Mouse (Mus musculus) heart, adult 9 months (tissue): ENCODE results near the gene Magi3.

Experiments
- DNase-seq, 2 experiments: peaks; one replicate each; pipeline ENCODE4 v3.0.0; 2022; ENCODE audit warnings: low spot score in 2 of 2

The Magi3 gene

DNA sequence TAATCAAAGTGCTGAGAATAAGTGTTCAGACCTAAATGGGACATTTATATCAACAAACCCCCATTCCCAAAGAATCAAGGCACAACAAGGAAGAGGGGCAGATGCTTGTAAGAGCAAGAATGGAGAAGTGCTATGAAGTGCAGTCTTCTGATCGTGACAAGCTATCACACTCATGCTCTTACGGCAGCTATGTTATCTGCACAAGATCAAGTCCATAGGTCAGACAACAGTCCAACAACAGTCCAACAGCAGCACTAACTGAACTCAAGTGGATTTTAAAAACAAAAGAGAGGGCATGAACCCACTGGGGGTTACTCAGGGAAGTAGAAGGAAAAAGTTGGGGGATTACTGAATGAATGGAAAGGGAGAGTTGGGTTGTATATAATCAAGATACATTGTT is 30.4 kb downstream of the Magi3 start:
- DNase-seq: no peak

DNA sequence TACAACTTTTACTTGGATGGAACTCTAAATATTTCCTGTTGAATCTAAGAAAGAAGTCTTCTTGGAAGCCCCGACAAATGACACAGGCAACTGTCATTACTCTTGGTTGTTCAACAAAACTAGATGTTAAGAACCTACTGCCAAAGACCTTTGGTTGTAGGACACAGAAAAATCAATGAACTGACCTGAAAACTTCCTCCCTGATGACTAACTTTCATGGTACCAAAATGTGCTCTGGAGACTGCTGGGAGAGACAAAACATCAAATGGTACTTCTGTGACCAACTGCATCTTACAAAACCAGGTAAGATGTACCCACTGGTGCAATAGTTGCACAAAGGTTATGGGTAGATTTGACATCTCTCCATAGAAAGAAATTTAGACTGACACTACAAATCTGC is 30.9 kb downstream of the Magi3 start:
- DNase-seq: no peak

DNA sequence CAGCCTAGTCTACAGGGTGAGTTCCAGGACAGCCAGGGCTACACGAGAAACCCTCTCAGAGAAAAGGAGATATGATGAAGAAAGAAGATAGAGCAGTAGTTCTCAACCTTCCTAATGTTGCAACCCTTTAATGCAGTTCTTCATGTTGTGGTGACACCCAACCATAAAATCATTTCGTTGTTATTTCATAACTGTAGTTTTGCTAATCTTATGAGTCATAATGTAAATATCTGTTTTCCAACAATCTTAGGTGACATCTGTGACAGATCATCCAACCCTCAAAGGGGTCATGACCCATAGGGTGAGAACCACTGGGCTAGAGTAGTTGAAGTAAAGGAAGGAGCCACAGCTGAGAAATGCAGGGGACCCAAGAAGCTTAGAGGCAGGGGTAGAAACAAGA is 35.9 kb downstream of the Magi3 start:
- DNase-seq: no peak

DNA sequence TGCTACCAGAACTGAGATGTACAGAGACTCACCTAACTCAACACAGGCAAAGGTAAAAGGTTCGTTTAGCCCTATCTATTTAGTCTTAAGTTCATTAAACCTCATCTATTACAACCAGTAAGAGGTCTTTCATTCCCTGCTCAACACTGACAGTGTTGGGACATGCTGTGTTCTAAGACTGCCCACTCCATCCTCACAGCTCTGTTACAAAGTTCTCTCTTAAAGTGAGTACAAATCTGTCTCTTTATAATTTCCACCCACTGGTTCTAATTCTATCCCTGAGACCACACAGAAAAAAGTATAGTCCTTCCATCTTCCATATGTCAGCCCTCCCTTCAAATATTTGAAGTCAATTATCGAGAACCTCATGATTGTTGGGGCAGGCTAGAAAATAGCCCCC is 36.5 kb downstream of the Magi3 start:
- no peak for DNase-seq

DNA sequence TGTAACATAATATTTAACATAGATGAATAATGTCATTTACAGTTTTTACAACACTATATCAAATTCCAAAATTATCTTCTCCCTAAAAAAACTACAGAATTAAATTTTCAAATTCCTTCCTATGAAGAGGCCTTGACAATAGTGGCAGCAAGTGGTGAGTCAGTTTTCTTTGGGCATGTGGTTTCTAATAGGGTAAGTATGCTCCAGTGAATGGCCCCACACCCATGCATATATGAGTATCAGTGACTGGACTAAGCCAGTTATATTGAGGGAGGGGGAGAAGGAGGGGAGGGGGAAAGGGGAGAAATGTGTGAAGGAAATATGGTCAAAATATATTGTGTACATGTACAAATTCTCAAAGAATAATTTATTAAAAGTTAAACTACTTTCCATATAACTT is 37.5 kb downstream of the Magi3 start:
- DNase-seq: no peak

DNA sequence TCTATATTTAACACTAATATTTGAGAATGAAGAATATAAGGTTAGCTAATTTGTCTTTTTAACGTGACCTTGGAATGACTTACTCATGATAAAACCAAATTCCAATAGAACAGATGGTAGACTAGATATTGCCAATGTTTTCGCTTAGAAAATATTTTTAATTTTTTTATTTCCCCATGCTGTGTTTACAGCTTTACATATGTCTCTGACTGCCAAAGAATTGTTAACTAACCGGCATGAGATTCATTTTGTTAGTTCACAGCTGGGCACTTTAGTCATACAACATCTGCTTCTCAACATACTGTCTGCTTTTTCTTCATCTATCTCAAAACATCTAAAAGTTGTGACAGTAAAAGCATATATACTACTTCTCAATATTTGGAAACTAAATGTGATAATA is 58.8 kb downstream of the Magi3 start:
- DNase-seq: no peak

DNA sequence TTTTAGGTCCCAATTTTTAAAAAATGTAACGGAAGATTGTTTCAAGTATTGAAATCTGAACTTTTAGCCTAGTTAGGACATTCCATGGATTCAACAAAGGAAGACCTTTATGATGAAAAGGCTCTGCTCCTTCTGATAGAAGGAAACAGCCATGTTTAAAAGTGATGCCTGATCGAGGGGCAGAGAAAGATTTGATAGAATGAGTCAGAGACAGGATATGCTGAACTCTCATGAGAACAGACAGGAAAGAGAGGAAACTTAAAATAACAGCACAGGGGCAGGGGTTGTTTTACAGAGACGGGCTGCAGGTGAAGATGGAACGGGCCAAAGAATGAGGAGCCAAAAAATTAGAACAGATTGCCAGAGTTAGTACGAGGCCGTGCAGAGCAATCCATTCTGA is 59.6 kb downstream of the Magi3 start:
- no peak for DNase-seq

DNA sequence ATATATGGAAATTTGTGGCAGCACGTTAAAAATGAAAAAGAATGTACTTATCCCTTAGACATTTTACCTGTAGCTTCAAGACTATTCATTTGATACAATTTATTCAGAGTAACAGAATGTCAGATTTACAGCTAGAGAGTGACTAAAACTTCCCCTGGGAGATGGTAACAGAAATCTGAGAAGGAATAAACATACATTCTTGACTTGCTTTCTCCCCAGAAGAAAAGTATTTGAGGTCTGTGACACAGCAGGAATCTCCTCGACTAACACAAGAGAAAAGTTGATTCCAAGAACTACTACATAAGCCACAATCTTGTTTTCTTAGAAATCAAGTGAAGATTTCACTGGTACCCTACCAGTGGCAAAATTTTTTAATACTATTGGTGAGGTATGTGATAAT is 70.0 kb downstream of the Magi3 start:
- no peak for DNase-seq

DNA sequence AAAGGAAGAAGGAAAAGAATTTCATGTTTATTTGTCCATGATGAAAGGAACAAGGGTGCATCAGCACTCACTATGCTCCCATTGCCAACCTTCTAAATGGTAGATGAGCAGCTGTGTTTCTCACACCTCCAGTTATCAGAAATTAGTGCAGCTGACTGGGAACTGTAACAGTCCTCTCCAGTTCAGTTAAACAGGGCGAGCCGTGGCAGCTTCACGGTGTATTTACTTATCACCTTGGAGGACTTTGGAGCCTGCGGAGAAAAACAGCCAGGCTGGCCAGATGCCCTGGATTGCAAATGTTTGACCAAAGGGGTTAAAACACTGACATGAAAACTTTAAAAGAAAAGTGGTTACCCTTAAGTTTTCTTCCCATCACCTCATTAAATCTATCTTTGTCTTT is 77.8 kb downstream of the Magi3 start:
- DNase-seq: peak; percentile 12 to 46

DNA sequence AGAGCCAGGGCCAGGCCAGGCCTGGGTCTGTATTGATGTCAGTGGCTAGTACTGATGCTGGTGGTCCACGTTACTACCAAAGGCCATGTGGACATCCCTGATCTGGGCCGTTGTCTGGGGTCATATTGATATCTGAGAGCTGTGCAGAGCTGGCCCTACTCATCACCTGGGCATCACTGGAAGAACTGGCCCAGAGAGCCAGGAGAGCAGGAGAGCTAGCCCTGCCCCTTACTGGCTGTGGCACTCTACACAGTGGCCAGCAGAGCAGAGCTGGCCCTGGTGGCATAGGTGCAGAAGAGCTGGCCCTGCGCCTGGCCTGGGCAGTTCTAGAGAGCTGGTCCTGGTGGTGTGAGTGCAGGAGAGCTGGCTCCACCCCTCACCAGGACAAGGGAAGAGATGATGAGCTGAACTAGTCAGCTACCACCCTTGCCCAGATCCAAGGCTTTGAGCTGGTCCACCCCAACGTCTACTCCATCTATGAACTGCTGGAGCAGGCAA is 81.2 kb downstream of the Magi3 start:
- DNase-seq: no peak

DNA sequence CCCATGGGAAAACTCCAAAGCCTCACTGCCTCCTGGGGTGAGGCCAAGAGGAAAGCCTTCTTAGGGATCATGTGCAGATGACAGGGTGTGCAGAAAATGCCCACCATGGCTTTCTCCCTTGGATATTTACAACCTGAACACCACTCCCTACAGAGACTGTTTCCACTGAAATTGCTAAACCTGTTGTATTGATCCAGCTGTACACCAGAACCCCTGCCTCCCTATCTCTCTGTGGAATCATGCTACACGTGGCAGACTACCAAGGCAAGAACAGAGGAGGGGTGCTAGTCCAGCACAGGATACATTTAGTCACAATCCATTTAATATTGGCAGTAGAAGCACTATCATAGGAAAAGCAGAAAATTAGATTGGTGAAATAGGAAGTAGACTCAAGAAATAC is 94.5 kb downstream of the Magi3 start:
- DNase-seq: no peak

DNA sequence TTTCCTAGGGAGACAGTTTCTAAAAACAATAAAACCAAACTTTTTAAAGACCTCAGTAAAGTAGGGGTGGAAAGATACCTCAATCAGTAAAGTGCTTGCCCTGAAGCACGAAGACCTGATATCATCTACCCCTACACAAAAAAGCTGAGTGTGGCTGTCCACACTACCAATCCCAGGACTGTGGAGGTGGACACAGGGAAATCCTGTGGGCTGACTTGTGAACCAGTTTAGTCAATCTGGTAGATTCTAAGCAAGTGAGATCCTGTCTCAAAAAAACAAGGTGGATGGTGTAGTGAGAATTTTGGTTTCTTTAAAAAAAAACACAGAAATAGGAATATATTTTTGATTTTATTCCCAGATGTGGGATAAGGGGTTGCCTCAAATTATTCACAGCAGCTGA is 96.3 kb downstream of the Magi3 start:
- no peak for DNase-seq

DNA sequence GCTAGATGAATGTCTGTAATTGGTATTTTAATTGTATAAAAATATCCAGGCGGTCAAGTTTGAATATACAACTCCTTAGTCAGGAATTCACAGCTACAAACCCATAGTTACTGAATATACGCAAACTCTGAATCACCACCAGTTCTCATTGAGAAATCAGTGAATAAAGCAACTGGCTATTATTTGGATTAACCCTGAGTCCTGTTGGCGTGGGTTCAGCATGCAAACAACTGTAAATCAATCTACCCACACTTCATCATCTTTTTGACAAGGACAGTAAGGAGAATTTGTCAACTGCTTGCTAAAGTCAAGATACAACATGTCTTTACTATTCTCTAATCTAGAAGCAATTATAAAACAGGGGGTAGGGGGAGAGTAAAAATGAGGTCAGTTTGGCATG is 110.7 kb downstream of the Magi3 start:
- DNase-seq: no peak

DNA sequence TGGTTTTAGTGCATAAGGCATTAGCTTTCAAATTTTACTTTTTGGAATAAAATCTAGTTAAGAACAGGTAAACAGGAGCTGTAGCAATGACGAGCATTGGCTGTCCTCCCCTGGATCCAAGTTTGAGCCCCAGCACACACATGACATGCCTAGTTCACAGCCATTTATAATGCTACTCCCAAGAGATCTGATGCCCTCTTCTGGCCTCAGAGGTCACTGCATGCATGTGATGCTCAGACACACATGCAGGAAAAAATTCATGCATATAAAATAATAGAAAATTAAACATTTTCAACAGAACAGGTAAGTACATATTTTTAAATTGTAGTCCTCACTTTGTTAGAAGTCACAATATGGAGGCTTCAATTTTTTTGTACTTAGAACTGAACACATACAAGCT is 115.2 kb downstream of the Magi3 start:
- DNase-seq: peak in 1 of 2 experiments; percentile 15

DNA sequence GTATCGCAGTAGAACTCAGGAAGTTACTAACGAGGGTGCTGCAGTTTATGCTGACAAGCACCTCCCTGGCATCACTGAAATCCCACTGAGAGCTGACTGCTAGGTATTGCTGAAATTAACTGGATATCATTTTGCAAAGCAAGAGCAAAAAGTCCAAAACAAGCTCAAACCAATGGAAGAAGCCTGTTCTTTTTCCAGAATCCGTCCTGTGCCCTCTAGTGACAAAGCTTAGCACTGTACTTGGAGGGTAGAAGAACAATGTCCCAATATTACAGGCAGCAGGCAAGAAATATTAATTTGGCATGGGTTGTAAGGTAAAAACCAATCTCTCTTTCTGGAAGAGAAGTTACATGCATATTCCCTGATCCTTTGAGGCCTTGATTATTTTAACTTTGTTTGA is 118.5 kb downstream of the Magi3 start:
- DNase-seq: no peak

DNA sequence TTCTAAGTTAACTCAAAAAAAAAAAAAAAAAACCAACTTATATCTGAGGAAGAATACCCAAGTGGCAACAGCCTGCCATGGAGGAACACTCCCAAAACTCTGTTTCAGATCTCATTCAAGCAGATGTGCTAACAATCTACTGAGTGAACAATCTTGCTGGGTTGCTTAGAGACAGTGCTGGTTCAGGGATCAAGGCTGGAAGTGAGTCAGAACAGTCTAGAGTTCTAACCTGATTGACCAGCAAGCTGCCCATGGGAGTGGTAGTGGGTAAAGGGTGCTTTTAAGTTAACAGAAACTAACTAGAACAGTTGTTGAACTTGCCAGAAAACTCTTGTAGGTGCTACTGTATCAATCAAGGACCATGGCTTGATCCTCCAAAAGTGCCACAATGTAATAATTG is 118.9 kb downstream of the Magi3 start:
- no peak for DNase-seq

DNA sequence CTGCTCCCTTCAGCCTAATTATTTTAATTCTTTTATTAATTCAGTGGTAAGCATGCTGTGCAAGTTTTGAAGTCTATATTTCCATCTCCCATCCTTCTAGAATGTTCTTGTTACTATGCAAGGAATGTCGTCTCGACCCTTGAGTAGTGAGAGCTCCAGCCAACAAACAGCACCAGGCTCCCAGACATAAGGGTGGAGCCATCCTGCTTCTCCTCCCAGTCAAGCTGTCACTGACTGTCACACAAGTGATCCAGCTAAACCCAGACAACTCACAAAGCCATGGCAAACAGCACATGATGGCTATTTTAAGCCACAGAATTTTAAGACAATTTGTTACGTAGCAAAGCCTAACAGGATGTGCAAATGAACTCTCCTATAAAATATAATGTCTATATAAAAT is 124.2 kb downstream of the Magi3 start:
- peak; percentile 27 to 43 for DNase-seq

DNA sequence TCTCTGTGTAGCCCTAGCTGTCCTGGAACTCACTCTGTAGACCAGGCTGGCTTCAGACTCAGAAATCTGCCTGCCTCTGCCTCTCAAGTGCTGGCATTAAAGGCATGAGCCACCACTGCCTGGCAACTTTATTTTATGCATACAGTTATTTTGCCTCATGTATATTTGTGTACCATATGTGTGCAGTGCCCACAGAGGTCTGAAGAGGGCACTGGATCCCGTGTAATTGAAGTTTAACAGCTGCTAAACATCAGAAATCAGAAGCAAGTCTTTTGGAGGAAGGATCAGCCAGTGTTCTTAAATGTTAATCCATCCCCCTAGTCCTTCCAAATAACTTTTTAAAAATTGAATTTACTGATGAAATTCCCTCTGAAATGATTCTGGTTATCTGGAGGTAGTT is 125.5 kb downstream of the Magi3 start:
- peak in 1 of 2 experiments; percentile 6 for DNase-seq

DNA sequence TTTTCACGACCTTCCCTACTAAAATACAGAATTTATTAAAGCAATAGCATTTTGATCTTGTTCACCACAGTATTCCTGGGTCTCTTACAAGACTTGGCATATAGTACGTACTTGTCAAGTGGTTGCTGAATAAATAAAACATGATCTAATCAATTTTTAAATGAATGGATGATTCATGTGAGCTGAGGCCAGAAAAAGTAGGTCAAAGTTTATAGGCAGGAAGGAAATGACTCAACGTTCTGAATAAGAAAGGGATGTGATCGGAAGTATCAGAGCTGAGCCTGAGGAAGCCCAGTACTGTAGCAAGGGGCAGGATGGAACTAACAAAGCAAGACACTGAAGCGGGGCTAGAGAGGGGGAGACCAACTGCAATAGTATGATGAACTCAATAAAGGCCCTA is 127.4 kb downstream of the Magi3 start:
- peak; percentile 41 to 46 for DNase-seq

DNA sequence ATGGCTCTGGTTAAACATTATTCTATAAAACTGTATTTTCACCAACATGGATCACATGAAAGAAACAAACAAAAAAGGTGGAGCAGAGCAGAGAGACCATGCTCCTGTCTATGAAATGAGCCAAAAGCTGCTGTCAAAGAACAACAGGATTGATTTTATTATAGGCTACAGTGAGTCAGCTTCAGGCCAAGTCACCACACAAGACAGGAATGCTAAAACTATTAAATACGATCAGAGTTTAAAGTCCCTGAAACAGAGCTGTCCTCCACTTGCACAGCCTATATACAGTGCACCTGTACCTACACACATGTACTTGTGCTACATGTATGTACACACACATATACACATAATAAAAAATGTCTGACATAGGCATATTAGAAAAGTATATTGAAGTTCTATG is 138.1 kb downstream of the Magi3 start:
- DNase-seq: no peak

DNA sequence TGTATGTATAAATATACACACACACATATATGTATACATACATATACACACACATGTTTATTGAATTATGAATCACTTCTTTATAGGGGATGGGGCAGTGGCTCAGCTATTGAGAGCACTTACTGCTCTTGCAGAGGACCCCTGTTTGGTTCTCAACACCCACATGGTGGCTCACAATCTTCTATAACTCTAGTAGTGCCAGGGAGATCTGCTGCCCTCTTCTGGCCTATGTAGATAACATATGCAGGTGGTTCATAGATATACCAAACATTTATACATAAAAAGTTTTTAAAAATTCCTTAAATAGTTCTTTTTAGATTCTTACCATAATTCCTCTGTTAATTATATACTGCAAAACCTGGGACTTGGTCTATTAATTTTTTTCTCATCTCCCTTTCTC is 141.4 kb downstream of the Magi3 start:
- DNase-seq: no peak

DNA sequence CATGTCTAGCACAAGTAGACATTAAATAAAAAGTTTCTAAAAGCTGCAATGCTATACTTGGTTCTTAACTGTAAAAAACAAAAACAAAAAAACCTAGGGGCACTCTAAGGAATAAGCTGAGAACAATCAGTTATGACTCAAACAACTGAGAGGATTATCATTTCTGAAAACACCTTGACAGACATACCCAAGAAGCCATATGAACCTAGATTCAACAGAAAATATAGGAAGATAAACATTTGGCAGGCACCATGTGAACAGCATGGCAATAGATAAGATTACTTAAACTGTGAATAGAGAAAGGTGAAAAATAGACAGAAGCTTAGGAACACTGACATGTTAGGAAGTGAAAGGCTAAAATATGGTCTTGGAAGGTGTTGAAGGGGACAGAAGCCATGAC is 150.8 kb downstream of the Magi3 start:
- no peak for DNase-seq

DNA sequence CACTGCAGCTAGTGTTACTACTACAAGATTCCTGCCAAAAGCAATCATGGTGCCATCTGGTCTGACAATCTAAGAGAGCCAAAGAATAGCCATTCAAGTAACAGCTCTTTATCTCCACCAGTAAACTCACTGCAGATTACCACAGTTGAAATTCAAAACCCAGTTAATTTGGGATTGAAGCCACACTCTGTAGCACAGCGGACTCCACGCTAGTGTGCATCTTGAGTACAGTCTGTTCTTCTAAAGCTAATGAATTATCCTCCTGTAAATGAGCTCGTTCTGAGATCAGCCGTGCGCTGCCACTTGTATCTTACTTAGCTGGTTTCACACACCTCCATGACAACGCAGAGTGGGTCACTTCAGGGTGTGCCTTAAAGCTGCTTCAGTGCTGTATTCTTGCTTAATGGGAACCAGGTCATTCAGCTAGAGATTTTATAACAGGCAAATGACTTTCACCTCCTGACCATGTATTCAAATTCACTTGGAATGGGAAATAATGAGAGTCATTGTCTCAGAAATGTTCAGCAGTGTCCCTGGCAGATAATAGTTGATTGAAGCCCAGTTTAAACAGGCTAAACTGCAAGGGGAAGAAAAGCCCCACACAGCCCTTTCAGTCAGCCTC is 161.1 kb downstream of the Magi3 start:
- DNase-seq: no peak

DNA sequence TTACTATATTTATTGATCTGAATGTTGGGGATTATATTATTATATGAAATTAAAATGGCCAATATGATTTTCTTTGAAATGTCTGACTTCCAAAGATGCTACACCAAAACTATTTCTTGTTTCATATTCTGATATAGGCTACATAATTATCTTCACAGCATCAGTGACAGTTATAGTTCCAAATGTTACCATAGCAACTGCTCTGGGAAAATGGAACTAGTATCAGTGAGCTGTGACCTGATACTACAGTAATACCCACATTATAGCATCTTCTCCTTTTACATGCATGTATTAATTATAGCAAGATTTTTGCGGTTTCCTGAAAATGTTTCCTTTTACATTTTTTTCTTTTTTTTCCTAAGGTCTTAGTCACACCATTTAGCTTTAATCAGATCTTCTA is 187.4 kb downstream of the Magi3 start:
- DNase-seq: no peak
